Mouse (Mus musculus): ENCODE measurements around the gene Spindoc. TPM values are rescaled to one million over a fixed set of nuclear protein-coding genes. Genes with fewer than 3 reads are reported as not detected.
A peak's percentile ranks its signal among the peaks of the same experiment; 100 is the strongest.

Spindoc gene
- total and polyA plus RNA-seq, 3 experiments: 8.2 to 31.8 (median 18.1) TPM

GRCm38 (mm10) chr19:7423028-7423655 is 40.3 kb upstream of the Spindoc start:
- DNase-seq (ENCODE audit: low spot score) (no peak), ATAC-seq (ENCODE audit: extremely low read depth, insufficient number of reproducible peaks, low FRiP score, poor library complexity, severe bottlenecking) (no peak)
- H3K4me1 ChIP-seq (ENCODE audit: insufficient read depth, low read depth, low read length): peaks cover 24% of the 10 kb centered on the region
- peaks cover 3% of the 10 kb centered on the region; the same call in 1 of the 2 replicates for H3K27me3 ChIP-seq (ENCODE audit: insufficient read depth, low read length)
- H3K36me3 ChIP-seq (replicated peaks): peaks cover 87% of the 10 kb centered on the region
- no peak overlapping the region; the same call in 1 of the 2 replicates for H3K4me3 ChIP-seq (ENCODE audit: low read depth, low read length)
- H3K9me3 ChIP-seq (replicated peaks): peaks cover 10% of the 10 kb centered on the region
- TF ChIP-seq GATA1 (IDR thresholded peaks at IDR 0.05; ENCODE audit: borderline replicate concordance, low read length) (no peak), CTCF (IDR thresholded peaks at IDR 0.05; ENCODE audit: low read depth, low read length) (no peak), GATA2 (IDR thresholded peaks at IDR 0.05; ENCODE audit: borderline replicate concordance, low read depth, low read length) (no peak), TAL1 (conservative IDR thresholded peaks at IDR 0.05; ENCODE audit: low read depth, low read length) (no peak), POLR2AphosphoS5 (IDR thresholded peaks at IDR 0.05; ENCODE audit: insufficient replicate concordance, low read depth, low read length) (no peak)

DNA sequence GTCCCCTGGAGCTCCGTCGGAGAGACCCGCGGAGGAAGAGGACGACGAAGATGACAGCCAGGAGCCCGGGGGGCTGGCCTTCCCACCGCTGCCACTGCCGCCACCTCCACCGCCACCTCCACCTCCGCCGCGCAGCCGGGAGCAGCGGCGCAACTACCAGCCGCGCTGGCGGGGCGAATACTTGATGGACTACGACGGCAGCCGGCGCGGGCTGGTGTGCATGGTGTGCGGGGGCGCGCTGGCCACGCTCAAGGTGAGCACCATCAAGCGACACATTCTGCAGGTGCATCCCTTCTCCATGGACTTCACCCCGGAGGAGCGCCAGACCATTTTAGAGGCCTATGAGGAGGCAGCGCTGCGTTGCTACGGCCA is 39.8 kb upstream of the Spindoc start:
- ATAC-seq (ENCODE audit: extremely low read depth, insufficient number of reproducible peaks, low FRiP score, poor library complexity, severe bottlenecking): no peak
- H3K36me3 ChIP-seq (replicated peaks): peaks cover 82% of the 10 kb centered on the region
- DNase-seq (ENCODE audit: low spot score): no peak

DNA sequence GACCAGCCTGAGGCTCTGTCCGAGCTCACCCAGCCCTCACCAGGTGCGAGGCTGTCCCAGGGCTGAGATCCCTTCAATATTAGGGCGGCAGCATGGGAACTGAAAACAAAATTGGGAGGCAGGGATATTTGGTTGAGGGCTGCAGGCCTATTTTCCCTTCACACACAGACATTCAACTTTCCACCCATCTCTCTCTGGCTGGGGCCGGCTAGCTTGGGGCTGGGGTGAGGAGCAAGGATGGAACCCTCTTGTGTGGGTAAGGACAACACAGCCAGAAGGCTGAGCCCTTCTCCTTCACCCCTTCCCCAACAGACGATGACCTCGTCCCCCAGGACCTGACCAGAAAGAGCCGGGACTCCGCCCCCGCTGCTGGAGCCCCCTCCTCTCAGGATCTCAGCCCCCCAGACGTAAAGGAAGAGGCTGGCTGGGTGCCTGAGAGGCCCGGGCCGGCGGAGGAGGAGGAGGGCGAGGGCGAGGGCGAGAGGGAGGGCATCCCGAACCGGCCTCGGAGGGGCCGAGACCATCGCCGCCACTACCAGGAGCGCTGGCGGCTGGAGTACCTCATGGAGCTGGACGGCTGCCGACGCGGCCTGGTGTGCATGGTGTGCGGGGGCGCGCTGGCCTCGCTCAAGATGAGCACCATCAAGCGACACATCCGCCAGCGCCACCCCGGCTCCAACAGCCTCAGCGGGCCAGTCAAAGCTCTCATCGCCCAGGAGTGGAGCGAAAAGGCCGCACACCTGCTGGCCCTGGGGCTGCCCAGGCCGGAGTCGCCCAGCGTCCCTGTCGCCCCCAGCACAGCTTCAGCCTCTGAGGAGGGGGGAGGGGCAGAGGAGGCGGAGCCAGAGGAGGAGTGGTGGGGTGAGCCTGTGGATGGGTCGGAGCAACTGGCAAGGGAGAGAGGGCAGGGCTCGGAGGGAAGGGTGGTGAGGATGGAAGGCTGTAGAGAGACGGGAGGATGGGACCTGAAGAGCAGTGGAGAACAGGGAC is 39.1 kb upstream of the Spindoc start:
- H3K27me3 ChIP-seq (ENCODE audit: insufficient read depth, low read length): peaks cover 9% of the 10 kb centered on the region; the same call in 1 of the 2 replicates
- no peak for TF ChIP-seq GATA1 (IDR thresholded peaks at IDR 0.05; ENCODE audit: borderline replicate concordance, low read length)
- no peak for TF ChIP-seq TAL1 (conservative IDR thresholded peaks at IDR 0.05; ENCODE audit: low read depth, low read length)
- no peak for TF ChIP-seq GATA2 (IDR thresholded peaks at IDR 0.05; ENCODE audit: borderline replicate concordance, low read depth, low read length)
- no peak for TF ChIP-seq POLR2AphosphoS5 (IDR thresholded peaks at IDR 0.05; ENCODE audit: insufficient replicate concordance, low read depth, low read length)
- no peak for TF ChIP-seq CTCF (IDR thresholded peaks at IDR 0.05; ENCODE audit: low read depth, low read length)
- no peak for ATAC-seq (ENCODE audit: extremely low read depth, insufficient number of reproducible peaks, low FRiP score, poor library complexity, severe bottlenecking)
- peaks cover 10% of the 10 kb centered on the region for H3K9me3 ChIP-seq (replicated peaks)
- H3K36me3 ChIP-seq (replicated peaks): peaks cover 75% of the 10 kb centered on the region
- H3K4me1 ChIP-seq (ENCODE audit: insufficient read depth, low read depth, low read length): peaks cover 30% of the 10 kb centered on the region
- no peak overlapping the region for H3K4me3 ChIP-seq (ENCODE audit: low read depth, low read length)
- DNase-seq (ENCODE audit: low spot score): no peak

More for the DNA sequence above, 39.8 kb upstream of the Spindoc start:
- Histone ChIP-seq H3K4me3 (ENCODE audit: low read depth, low read length) (peak overlapping the region; percentile 23; the same call in 1 of the 2 replicates), H3K9me3 (replicated peaks) (peaks cover 10% of the 10 kb centered on the region), H3K27me3 (ENCODE audit: insufficient read depth, low read length) (peaks cover 4% of the 10 kb centered on the region; the same call in 1 of the 2 replicates), H3K4me1 (ENCODE audit: insufficient read depth, low read depth, low read length) (peaks cover 26% of the 10 kb centered on the region)
- no peak for TF ChIP-seq POLR2AphosphoS5 (IDR thresholded peaks at IDR 0.05; ENCODE audit: insufficient replicate concordance, low read depth, low read length)
- TF ChIP-seq GATA1 (IDR thresholded peaks at IDR 0.05; ENCODE audit: borderline replicate concordance, low read length): no peak
- no peak for TF ChIP-seq CTCF (IDR thresholded peaks at IDR 0.05; ENCODE audit: low read depth, low read length)
- TF ChIP-seq GATA2 (IDR thresholded peaks at IDR 0.05; ENCODE audit: borderline replicate concordance, low read depth, low read length): no peak
- no peak for TF ChIP-seq TAL1 (conservative IDR thresholded peaks at IDR 0.05; ENCODE audit: low read depth, low read length)

DNA sequence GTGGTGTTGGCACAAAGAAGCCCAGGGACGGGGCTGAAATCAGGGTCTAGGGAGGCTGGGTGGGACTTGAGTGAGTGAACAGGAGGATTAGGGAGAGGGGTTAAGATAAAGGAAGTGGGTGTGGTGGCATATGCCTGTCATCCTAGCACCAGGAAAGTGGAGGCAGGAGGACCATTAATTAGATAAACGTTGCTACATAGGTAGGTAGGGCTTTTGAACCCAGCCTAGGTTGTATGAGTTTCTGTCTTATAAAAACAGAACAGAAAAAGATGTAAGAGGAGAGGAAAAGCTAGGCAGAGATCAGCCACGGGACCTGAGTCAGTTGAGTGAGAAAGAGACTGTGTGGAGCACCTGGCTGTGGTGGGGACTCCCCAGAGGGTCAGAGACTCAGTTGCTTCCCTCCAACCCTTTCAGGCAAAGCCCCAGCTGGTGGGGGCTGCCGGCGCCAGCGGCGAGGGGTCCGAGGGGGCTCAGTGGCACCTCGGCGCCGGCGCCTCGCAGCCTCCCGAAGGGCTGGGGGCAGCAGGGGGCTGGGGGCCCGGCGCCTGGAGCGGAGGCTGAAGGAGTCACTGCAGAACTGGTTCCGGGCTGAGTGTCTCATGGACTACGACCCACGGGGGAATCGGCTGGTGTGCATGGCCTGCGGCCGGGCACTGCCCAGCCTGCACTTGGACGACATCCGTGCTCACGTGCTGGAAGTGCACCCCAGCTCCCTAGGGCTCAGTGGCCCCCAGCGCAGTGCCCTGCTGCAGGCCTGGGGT is 38.2 kb upstream of the Spindoc start:
- ATAC-seq (ENCODE audit: extremely low read depth, insufficient number of reproducible peaks, low FRiP score, poor library complexity, severe bottlenecking): no peak
- Histone ChIP-seq H3K27me3 (ENCODE audit: insufficient read depth, low read length) (peaks cover 17% of the 10 kb centered on the region), H3K4me1 (ENCODE audit: insufficient read depth, low read depth, low read length) (peaks cover 36% of the 10 kb centered on the region), H3K4me3 (ENCODE audit: low read depth, low read length) (no peak overlapping the region), H3K36me3 (replicated peaks) (peaks cover 66% of the 10 kb centered on the region), H3K9me3 (replicated peaks) (peaks cover 10% of the 10 kb centered on the region)
- no peak for DNase-seq (ENCODE audit: low spot score)
- no peak for TF ChIP-seq TAL1 (conservative IDR thresholded peaks at IDR 0.05; ENCODE audit: low read depth, low read length)
- no peak for TF ChIP-seq CTCF (IDR thresholded peaks at IDR 0.05; ENCODE audit: low read depth, low read length)
- TF ChIP-seq GATA2 (IDR thresholded peaks at IDR 0.05; ENCODE audit: borderline replicate concordance, low read depth, low read length): no peak
- no peak for TF ChIP-seq POLR2AphosphoS5 (IDR thresholded peaks at IDR 0.05; ENCODE audit: insufficient replicate concordance, low read depth, low read length)
- TF ChIP-seq GATA1 (IDR thresholded peaks at IDR 0.05; ENCODE audit: borderline replicate concordance, low read length): no peak

DNA sequence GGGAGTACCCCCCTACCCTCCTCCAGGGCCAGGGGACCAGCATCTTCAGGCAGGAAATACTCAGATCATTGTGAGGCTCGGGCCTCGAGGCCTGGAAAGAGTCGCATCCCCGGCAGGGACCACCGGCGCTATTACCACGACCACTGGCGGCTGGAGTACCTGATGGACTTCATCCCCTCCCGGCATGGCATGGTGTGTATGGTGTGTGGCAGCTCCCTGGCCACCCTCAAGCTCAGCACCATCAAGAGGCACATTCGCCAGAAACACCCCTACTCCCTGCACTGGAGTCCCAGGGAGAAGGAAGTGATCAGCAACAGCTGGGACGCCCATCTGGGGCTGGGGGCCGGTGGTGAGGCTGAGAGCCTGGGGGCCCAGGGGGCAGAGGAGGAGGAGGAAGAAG is 37.3 kb upstream of the Spindoc start:
- Histone ChIP-seq H3K9me3 (replicated peaks) (peaks cover 10% of the 10 kb centered on the region), H3K36me3 (replicated peaks) (peaks cover 59% of the 10 kb centered on the region), H3K27me3 (ENCODE audit: insufficient read depth, low read length) (peaks cover 26% of the 10 kb centered on the region), H3K4me3 (ENCODE audit: low read depth, low read length) (no peak overlapping the region; the same call in 1 of the 2 replicates), H3K4me1 (ENCODE audit: insufficient read depth, low read depth, low read length) (peaks cover 36% of the 10 kb centered on the region)
- no peak for DNase-seq (ENCODE audit: low spot score)
- TF ChIP-seq POLR2AphosphoS5 (IDR thresholded peaks at IDR 0.05; ENCODE audit: insufficient replicate concordance, low read depth, low read length) (no peak), TAL1 (conservative IDR thresholded peaks at IDR 0.05; ENCODE audit: low read depth, low read length) (no peak), CTCF (IDR thresholded peaks at IDR 0.05; ENCODE audit: low read depth, low read length) (no peak), GATA2 (IDR thresholded peaks at IDR 0.05; ENCODE audit: borderline replicate concordance, low read depth, low read length) (no peak), GATA1 (IDR thresholded peaks at IDR 0.05; ENCODE audit: borderline replicate concordance, low read length) (no peak)
- no peak for ATAC-seq (ENCODE audit: extremely low read depth, insufficient number of reproducible peaks, low FRiP score, poor library complexity, severe bottlenecking)

All from G1E (cell line).